ENCODE assay signal across 16 mouse cellular contexts in the genomic region with DNA sequence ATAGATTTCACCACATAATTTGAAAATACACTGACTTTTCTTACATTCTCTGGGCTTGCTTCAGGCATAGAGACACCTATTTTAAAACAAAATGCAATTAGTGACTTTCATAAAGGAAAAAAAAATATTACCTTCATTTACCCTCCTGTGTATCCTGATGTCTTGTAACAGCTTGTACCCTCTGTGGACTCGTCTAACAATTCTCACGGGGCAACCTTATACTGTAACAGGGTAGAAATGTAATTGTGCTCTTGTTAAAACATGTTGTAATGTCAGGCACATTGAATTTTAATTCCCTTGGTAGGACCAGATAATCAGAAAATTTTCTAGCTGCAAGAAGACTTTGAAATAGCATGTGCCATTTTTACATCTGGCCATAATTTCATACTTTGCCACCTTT.
"Had no signal": no experiment of that assay in that cellular context is flagged by ENCODE, and none has a peak within 500 bp of the region (broad histone marks: within the 10 kb centered on the region; RNA-seq: fewer than 3 reads in every experiment).

No protein-coding gene starts in this region.

- H3K4me3 ChIP-seq: lung, embryonic 15.5 days; megakaryocyte, embryonic 14.5 days; midbrain, embryonic 13.5 days; neural tube, embryonic 12.5 days; stomach, embryonic 15.5 days had no signal

- H3K27ac ChIP-seq: lung, embryonic 15.5 days; macrophage; midbrain, embryonic 13.5 days; neural tube, embryonic 12.5 days; stomach, embryonic 15.5 days; stomach, postnatal 0 days had no signal

- H3K4me1 ChIP-seq: lung, embryonic 15.5 days; megakaryocyte, embryonic 14.5 days; midbrain, embryonic 13.5 days; neural tube, embryonic 12.5 days; stomach, embryonic 15.5 days had no signal

- H3K4me2 ChIP-seq: lung, embryonic 15.5 days; midbrain, embryonic 11.5 days; midbrain, embryonic 13.5 days; neural tube, embryonic 12.5 days; stomach, embryonic 15.5 days had no signal

- H3K9ac ChIP-seq: lung, embryonic 15.5 days; midbrain, embryonic 13.5 days; neural tube, embryonic 12.5 days; stomach, embryonic 15.5 days had no signal

- H3K27me3 ChIP-seq: lung, embryonic 15.5 days; megakaryocyte, embryonic 14.5 days; midbrain, embryonic 13.5 days; neural tube, embryonic 12.5 days; stomach, embryonic 15.5 days had no signal

- ATAC-seq: lung, postnatal 0 days; midbrain, embryonic 13.5 days had no signal

- DNase-seq: lung, adult 2 months; lung, postnatal 14 days; lung, postnatal 36 days; right cerebral cortex, postnatal 14 days; thymus, adult 2 months; thymus, postnatal 25 days; thymus, postnatal 4 days had no signal

- H3K9me3 ChIP-seq: lung, embryonic 15.5 days; megakaryocyte, embryonic 14.5 days; midbrain, embryonic 13.5 days; neural tube, embryonic 12.5 days; stomach, embryonic 15.5 days had no signal

- H3K36me3 ChIP-seq: lung, embryonic 15.5 days; midbrain, embryonic 13.5 days; neural tube, embryonic 12.5 days; stomach, embryonic 15.5 days had no signal
